Mouse (Mus musculus): ENCODE measurements around the gene Khdc1a.

Khdc1a gene

DNA sequence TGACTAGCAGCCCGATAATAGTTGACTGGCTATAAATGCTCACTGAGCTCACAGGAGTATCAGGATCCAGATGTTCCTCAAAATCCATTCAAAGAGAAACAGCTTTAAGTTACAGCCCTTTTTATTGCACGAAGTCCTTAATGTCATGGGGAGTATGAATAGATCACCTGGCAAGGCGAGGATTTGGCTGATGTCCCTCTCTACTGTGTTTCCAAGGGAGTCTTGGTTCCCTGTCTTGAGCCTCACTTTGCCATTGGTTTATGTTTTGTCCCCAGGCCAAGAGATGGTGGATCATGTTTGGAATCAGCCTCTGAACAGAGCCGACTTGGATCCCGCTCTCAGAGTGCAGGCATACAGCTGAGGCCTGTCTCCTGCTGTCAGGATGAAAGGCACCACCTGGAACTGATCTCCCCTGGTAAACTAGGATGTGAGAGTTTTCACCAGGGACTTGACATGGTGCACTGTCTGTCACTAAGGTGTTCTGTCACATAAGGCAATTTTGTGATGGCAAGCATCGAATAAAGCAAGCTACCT lies 41.8 kb downstream of the Khdc1a start:
- DNase-seq (ENCODE audit: low read depth, low spot score), result no peak

Data from skeletal muscle tissue, adult 2 months (tissue).